Mouse (Mus musculus) ES-Bruce4 (cell line): ENCODE data around the gene Tor4a. TPM values are rescaled to one million over a fixed set of nuclear protein-coding genes. Genes with fewer than 3 reads are reported as not detected.

ENCODE experiments used
- H3K27ac ChIP-seq: 2 replicates; pipeline ENCODE4 v1.5.1; 2012; ENCODE audit warnings: low read length, inconsistent platforms; ENCODE audit not compliant: insufficient read depth
- H3K27me3 ChIP-seq: 2 replicates; pipeline ENCODE4 v1.6.1; 2012; ENCODE audit warnings: mild to moderate bottlenecking, low read length, inconsistent platforms; ENCODE audit not compliant: control insufficient read depth, poor library complexity, insufficient read depth, severe bottlenecking
- H3K36me3 ChIP-seq: 2 replicates; pipeline ENCODE4 v1.6.1; 2012; ENCODE audit warnings: inconsistent platforms, mild to moderate bottlenecking, low read length, moderate library complexity; ENCODE audit not compliant: control insufficient read depth, poor library complexity, insufficient read depth, severe bottlenecking
- H3K4me1 ChIP-seq: one replicate; pipeline ENCODE4 v1.8.1; 2011; ENCODE audit warnings: low read length; ENCODE audit not compliant: control insufficient read depth, insufficient read depth
- H3K4me3 ChIP-seq: 2 replicates; pipeline ENCODE4 v1.5.1; 2011; ENCODE audit warnings: low read depth, mild to moderate bottlenecking, low read length
- H3K9ac ChIP-seq: 2 replicates; pipeline ENCODE4 v1.6.1; 2012; ENCODE audit warnings: low read depth, mild to moderate bottlenecking, inconsistent platforms; ENCODE audit not compliant: poor library complexity, severe bottlenecking
- H3K9me3 ChIP-seq: replicated peaks from 2 replicates; pipeline ENCODE4 v1.6.1; 2012; ENCODE audit warnings: mild to moderate bottlenecking, low read length, inconsistent platforms; ENCODE audit not compliant: control insufficient read depth, poor library complexity, insufficient read depth, severe bottlenecking
- CTCF ChIP-seq: IDR thresholded peaks from one replicate; pipeline ENCODE4 v1.8.1; 2011; ENCODE audit warnings: low read depth, low read length
- EP300 ChIP-seq: IDR thresholded peaks from 2 replicates; pipeline ENCODE4 v1.6.1; 2011; ENCODE audit warnings: low read depth, low read length; ENCODE audit not compliant: insufficient read depth
- POLR2A ChIP-seq: IDR thresholded peaks from one replicate; pipeline ENCODE4 v1.8.1; 2011; ENCODE audit warnings: low read length; ENCODE audit not compliant: insufficient read depth
- polyA plus RNA-seq: library from polyadenylated mRNA; stranded (reverse); fragments of >200 nt; gene quantifications from 2 replicates; pipeline ENCODE4 v1.2.4, GENCODE M21; 2011; ENCODE audit warnings: low read depth; ENCODE audit not compliant: missing spikeins, insufficient read depth, insufficient read length

Tor4a gene
- polyA plus RNA-seq, 1 experiment = 4.5 TPM

DNA sequence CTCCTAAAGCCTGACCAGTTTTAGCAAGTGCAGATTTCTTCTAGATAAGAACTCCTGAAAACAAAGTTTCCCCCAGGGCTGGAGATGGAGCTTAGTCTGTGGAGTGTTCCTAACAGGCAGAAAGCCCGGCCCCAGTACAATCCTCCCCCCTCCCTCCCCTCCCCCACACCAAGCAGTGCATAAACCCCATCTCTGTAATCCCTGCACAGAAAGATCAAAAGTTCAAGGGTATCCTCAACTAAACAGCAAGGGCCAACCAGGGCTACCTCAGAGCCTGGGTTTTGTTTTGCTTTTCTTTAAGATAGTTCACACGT is 28.1 kb downstream of the Tor4a start:
- H3K27me3 ChIP-seq = no peaks in the 10 kb centered on the region
- no peaks in the 10 kb centered on the region for H3K36me3 ChIP-seq
- no peak overlapping the region for H3K9ac ChIP-seq
- H3K9me3 ChIP-seq = no peaks in the 10 kb centered on the region
- no peak overlapping the region for H3K4me3 ChIP-seq
- peaks cover 2% of the 10 kb centered on the region for H3K4me1 ChIP-seq
- TF ChIP-seq CTCF (no peak), EP300 (no peak), POLR2A (no peak)
- no peak overlapping the region for H3K27ac ChIP-seq

DNA sequence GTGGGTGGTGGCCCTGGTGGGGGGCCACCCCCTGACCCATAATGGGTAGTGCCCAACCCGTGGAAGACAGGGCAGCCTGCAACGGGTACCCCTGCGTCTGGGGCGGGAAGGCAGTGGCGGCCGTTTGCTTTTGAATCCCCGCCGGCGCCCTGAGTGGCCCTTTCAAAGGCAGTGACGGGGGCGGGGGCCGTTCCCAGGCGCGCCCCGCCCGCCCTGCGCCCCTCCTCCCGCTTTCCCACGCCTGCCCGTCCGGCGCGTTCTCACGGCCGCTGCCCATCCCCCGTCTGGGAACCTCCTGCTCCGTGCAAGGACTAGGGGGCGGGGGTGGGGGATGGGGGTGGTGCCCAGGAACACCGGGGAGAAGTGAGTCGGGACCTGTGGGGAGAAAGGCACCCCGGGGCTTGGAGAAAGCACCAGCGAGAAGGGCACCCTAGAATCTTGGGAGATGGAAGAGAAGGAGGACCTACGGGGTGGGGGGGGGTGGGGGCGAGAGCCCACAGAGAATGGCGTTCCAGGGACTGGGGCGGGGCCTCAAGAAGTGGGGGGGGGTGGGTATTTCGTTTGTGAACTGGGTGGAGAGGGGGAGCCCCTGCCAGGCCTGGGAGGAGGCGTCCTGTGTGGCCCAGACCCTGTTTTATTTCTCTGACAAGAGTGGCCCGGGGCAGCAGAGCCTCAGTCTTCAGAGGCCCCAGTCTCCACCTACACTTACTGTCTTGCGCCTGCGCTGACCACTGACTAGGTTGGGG is 28.6 kb downstream of the Tor4a start:
- Histone ChIP-seq H3K4me1 (peaks cover 3% of the 10 kb centered on the region), H3K4me3 (peak overlapping the region; percentile 13; the same call in 1 of the 2 replicates), H3K36me3 (no peaks in the 10 kb centered on the region), H3K27me3 (no peaks in the 10 kb centered on the region), H3K27ac (no peak overlapping the region), H3K9ac (peak overlapping the region; percentile 25; the same call in 1 of the 2 replicates), H3K9me3 (no peaks in the 10 kb centered on the region)
- TF ChIP-seq POLR2A = no peak
- no peak for TF ChIP-seq CTCF

DNA sequence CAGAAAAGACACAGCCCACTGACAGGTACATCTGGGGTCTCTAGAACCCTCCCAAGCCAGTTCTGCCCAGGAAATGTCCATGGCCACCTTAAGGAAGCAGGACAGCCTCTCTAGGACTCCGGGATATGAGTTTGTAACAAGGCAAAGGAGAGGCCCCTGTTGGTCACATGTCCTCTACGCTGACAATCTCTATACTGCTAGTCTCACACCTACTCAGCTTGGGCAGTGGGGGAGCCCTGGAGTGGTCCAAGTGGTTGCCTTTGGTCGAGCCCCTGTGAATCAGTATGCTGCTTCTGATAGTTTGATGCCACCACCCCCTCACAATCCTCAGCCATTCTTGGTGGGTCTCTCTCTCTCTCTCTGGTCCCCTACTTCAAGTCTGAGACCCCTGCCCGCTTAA is 29.2 kb downstream of the Tor4a start:
- H3K4me3 ChIP-seq = peak overlapping the region; percentile 13; the same call in 1 of the 2 replicates
- peak overlapping the region; percentile 25; the same call in 1 of the 2 replicates for H3K9ac ChIP-seq
- no peaks in the 10 kb centered on the region for H3K9me3 ChIP-seq
- no peaks in the 10 kb centered on the region for H3K27me3 ChIP-seq
- H3K27ac ChIP-seq = no peak overlapping the region
- peaks cover 4% of the 10 kb centered on the region for H3K4me1 ChIP-seq
- TF ChIP-seq CTCF = no peak
- TF ChIP-seq POLR2A = no peak
- TF ChIP-seq EP300 = no peak
- H3K36me3 ChIP-seq = no peaks in the 10 kb centered on the region

DNA sequence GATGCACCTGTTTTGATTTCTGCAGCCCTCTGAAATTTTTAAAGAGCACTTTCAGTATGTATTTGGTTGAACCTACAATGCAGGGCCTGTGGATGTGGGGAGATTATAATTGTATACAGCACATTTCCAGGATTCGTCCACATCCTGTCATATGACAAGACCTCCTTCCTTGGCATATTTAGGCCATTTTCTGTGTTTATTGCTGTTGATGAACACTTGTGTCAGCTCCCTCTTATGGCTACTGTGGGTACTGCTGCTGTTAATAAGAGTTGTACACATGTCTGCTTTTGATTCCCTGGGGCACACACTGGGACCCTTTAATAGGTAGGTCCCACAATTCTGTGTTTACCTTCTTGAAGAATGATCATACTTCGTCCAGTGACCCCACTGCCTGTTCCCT is 39.0 kb downstream of the Tor4a start:
- no peaks in the 10 kb centered on the region for H3K4me1 ChIP-seq
- H3K4me3 ChIP-seq = no peak overlapping the region
- no peak overlapping the region for H3K27ac ChIP-seq
- no peak overlapping the region for H3K9ac ChIP-seq
- no peaks in the 10 kb centered on the region for H3K36me3 ChIP-seq
- no peak for TF ChIP-seq CTCF
- TF ChIP-seq POLR2A = no peak
- no peak for TF ChIP-seq EP300
- H3K27me3 ChIP-seq = no peaks in the 10 kb centered on the region
- H3K9me3 ChIP-seq = no peaks in the 10 kb centered on the region

DNA sequence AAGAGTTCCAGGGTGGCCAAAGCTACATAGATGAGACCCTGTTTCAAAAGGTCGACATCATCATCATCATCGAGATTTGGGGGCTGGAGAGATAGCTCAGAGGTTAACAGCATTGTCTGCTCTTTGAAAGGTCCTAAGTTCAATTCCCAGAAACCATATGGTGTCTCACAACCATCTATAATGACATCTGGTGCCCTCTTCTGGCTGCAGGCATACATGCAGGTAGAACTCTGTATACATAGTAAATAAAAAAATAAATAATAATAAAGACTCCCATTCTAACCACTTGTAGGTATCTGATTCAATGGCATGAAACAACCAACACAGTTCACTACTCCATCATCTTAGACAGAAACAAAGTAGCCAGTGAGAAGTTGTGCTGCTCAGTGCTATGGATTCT is 39.7 kb downstream of the Tor4a start:
- Histone ChIP-seq H3K4me3 (no peak overlapping the region), H3K4me1 (no peaks in the 10 kb centered on the region), H3K9me3 (no peaks in the 10 kb centered on the region), H3K36me3 (no peaks in the 10 kb centered on the region), H3K9ac (no peak overlapping the region), H3K27ac (no peak overlapping the region), H3K27me3 (no peaks in the 10 kb centered on the region)
- TF ChIP-seq CTCF (no peak), EP300 (no peak), POLR2A (no peak)

DNA sequence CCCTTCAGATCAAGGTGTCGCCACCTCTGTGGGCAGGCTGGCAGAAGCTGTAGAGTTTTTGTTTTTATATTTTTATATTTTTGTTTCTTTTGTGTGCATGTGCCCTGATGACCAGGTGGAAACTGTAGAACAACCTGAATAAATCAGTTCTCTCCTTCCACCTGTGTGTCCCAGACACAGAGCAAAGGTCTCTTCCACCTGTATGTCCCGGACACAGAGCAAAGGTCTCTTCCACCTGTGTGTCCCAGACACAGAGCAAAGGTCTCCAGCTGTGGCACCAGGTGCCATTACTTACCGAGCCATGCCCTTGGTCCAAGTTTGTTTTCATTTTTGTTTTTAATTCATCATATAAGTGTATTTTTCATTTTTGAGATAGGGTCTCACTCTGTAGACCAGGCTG is 40.5 kb downstream of the Tor4a start:
- Histone ChIP-seq H3K9ac (no peak overlapping the region), H3K4me3 (no peak overlapping the region), H3K36me3 (no peaks in the 10 kb centered on the region), H3K27ac (no peak overlapping the region), H3K4me1 (no peaks in the 10 kb centered on the region), H3K9me3 (no peaks in the 10 kb centered on the region), H3K27me3 (no peaks in the 10 kb centered on the region)
- TF ChIP-seq EP300 = no peak
- TF ChIP-seq POLR2A = no peak
- TF ChIP-seq CTCF = no peak
